Mouse (Mus musculus) gastrocnemius, postnatal 10 days (tissue): Measurements from ENCODE around the gene Ankrd52. TPM values are rescaled to one million over a fixed set of nuclear protein-coding genes. Genes with fewer than 3 reads are reported as not detected.
"Not testable (repeated sequence)": the region's sequence is repeated elsewhere in the genome, so short reads cannot be mapped to it uniquely, and the experiment has no call there.

ENCODE experiments used
- DNase-seq: peaks from one replicate; pipeline ENCODE4 v3.0.0; 2021; ENCODE audit warnings: mixed read lengths
- long read RNA-seq, 2 experiments: library from polyadenylated mRNA; stranded (forward); transcript quantifications; one replicate each; pipeline ENCODE4 v2.0.0; 2021
- total RNA-seq, 2 experiments: library from RNA; stranded (reverse); gene quantifications; 2 replicates each; pipeline ENCODE4 v1.2.3; 2021

Gene Ankrd52
- 10 to 100 TPM; 47.3 to 50.9 TPM for total RNA-seq
- long read RNA-seq, experiment 1, full-length matches to known transcripts: 2 of 6 reads
- long read RNA-seq, experiment 1, partial matches to known transcripts: 1 of 6 reads
- long read RNA-seq, experiment 1, other reads (novel, unspliced or antisense): 3 of 6 reads
- long read RNA-seq, experiment 2, full-length matches to known transcripts: 3 of 7 reads
- long read RNA-seq, experiment 2, partial matches to known transcripts: 0 of 7 reads
- long read RNA-seq, experiment 2, other reads (novel, unspliced or antisense): 4 of 7 reads

DNA sequence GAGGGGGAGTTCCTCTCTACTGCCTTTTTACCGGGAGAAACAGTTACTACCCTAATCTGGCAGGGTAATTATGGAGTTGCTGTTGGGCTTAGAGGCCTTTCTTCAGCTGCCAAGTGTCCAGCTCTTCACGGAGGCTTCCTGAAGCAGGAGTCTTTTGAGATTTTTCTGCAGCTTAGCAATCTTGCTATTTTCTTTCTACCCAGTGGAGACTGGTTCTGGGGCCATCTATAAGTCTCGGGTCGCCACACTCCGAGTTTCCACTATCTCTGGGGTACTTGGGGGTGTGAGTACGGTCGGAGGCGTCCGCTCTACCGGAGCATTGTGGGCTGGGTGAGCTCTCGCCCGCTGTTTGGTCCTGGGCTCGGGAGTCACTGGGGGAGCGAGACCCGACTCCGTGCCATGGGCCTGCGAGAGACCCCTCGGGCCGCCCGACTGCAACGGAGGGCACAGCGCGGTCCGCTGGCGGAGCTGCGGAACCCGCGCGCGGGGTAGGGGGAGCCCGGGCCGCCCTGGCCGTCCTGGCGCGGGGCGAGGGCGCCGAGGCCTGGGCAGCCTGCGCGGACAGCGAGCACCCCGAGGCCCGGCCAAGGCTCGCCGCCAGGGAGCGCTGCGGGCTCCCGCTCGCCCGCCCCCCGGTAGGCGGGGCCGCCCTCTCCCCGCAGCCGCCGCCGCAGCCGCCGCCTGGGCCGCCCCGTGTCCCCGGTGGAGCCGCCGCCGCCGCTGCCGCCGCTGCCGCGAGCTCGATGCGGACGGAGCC, at the start of gene Ankrd52:
Gene Ankrd52 (plus strand): TSS at position 661 of the 757 bp plus-strand sequence.
- DNase-seq: peak; percentile 95

DNA sequence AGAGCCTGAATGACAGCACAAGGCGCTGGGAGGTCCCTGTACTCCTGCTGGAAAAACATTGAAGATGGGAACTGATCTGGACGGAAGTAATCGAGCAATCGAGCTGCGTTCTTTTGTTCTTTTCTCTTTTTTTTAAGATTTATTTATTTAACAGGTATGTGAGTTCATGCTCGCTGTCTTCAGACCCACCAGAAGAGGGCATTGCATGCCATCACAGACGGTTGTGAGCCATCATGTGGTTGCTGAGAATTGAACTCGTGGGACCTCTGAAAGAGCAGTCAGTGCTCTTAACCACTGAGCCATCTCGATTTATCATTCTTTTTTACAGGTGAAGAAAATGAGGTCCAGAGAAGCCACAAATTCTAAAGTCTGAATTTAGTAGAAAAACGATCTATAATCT, 49.3 kb upstream of the Ankrd52 start:
- DNase-seq: no peak

DNA sequence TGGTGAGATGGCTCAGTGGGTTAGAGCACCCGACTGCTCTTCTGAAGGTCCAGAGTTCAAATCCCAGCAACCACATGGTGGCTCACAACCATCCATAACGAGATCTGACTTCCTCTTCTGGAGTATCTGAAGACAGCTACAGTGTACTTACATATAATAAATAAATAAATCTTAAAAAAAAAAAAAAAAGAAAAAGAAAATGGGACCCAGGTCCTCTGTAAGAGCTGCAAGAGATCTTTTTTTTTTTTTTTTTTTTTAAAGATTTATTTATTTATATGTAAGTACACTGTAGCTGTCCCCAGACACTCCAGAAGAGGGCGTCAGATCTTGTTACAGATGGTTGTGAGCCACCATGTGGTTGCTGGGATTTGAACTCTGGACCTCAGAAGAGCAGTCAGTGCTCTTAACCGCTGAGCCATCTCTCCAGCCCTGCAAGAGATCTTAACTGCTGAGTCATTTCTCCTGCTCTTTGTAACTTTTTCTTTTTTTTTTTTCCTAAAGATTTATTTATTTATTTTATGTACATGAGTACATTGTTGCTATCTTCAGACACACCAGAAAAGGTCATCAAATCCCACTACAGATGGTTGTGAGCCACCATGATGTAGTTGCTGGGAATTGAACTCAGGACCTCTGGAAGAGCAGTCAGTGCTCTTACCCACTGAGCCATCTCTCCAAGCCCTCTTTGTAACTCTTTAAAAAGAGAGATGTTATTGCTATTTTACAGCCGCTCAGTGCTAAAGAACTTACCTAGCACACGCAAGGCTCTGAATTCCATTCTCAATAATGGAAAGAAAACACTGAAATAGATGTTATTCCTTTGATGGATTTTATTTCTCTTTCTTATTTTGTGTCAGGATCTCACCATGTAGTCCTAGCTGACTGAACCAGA, 44.3 kb upstream of the Ankrd52 start:
- DNase-seq: not testable (repeated sequence)

DNA sequence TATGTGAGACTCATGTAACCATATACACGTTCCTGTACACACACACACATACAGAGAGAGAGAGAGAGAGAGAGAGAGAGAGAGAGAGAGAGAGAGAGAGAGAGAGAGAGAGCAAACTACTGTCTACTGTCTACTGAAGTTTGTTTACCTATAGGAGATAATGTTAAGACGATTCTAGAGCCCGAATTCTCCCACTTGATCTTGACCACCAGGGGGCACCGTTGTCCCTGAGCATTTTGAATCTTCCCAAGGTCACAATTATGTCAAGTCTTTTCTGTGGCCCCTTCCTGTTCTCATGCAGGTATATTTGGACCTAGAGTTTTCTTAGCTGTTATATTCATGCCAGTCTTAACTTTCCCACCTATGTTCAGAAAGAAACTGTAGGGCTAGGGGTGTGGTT, 41.3 kb upstream of the Ankrd52 start:
- DNase-seq: peak; percentile 80

DNA sequence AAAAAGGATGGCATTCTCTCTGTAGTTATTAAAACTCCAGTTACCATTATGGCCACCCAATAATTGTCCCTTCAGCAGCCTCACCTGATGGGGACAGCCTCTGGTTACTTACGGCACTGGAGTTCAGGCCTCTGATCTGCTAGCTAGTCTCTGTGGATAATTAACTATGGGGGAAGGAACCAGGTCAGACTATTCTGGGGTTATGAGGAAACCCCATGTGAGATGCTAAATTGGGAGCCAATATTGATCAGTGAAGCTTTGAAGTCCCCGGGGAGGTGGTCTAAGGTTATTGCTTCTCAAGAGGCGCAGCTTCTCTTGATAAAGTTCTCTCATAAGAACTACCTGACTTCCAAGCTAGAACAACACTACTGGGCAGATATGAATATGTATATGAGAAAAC, 40.7 kb upstream of the Ankrd52 start:
- DNase-seq: no peak

DNA sequence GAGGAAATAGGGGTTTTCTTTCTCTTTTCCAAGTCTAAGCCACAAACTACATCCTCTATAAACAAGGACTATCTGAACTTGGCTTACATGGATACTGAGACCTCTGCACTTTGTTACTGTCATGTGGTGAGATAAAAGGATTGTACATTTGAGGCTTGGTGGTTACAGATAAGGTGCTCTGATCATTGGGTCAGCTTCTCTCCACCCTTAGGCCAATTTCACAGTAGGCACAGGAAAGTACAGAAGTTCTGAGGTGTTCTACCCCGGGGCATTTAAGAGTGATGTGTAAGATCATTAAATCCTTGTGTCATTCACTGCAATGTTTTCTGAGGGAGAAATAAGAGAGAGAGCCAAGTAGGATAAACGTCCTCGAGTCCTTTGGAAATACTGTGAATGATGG, 40.3 kb upstream of the Ankrd52 start:
- DNase-seq: no peak

DNA sequence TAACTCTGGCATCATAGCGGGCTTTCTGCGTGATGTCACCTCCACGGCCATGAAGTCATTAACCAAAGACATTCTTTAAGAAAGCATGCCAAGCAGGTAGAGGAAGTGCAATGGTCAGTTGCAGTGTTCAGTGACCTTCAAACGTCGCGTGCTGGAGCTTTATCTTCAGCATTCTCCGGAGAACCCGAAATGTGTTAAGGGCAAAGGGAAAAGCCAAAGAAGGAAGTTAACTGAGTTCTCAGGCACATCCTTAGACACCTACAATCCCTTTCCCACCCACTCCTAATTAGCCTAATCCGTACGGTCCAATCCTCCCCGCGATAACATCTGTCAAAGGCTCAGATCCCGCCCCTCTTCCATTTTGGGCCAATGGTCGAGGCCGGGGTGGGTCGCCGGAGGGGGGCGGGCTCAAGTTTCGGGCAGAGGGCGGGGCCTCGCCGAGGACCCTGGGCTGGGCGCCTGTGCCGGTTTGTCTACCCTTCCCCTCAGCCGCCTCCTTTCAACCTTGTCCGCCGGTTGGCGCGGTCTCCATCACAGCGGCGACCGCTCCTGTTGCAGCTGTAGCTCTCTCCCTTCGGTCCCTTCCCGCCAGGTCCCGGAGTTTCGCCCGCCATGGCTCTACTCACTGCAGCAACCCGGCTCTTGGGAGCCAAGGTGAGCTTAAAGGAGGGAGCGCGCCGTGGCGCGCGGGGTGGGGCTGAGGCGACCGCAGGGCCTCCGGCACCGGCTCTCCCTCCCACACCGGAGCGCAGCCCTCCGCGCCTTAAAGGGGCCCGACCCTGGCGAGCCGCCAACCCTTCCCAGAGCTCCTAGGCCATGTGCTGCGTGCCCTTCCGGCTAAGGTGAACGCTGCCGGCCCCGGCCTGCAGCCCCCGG, 39.4 kb upstream of the Ankrd52 start, which contains the start of gene Cs:
Gene Cs (plus strand): TSS at position 429 of the 876 bp plus-strand sequence.
- peak; percentile 97 for DNase-seq

DNA sequence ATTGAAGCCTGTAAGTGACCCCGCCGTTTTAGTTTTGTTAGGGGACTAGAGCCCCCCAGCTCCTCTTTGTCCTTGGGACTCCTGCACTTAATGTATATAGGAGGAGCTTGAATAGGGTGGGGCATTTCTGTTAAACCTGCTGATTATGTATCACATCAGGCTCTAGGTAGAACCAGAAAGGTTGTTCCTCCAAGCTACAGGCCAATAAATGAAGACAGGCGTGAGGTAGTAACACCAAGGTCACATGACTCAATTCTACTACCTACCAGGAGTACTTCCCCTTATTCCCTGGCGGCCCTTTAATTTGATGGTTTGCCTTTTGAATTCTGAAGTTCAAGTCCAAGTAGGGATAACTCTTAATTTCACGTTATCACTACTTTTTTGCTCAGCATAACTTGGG, 38.5 kb upstream of the Ankrd52 start:
- no peak for DNase-seq

DNA sequence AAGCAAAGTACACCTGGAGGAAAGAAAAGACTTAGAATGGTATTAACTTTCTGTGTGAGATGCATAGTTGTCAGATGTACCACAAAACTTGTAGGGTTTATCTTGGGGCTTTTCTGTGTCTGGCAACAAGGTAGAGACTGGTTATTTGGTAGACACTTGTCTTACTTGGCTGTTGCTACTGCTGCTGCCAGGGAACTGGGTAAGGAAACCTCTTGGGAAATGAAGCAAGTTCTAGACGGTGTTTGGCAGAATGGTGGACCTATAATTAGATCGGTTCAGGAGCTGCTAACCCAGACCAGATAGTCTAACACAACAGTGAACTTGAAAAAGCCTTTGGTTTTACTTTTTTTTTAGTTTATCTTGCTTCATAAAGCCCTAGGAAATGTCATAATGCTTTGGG, 38.0 kb upstream of the Ankrd52 start:
- no peak for DNase-seq

DNA sequence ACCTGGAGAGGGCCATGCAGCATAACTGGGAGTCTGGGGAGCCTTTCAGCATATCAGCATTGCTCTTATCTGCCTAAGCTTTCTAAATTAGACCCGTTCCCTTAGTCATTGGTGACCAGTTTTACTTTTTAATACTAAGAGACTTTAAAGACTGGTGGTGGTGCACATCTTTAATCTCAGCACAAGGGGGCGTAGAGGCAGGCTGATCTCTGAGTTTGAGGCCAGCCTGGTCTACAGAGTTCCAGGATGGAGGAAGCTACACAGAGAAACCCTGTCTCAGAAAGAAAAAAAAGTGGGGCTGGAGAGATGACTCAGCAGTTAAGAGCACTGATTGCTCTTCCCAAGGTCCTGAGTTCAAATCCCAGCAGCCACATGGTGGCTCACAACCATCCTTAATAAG, 36.7 kb upstream of the Ankrd52 start:
- no peak for DNase-seq

DNA sequence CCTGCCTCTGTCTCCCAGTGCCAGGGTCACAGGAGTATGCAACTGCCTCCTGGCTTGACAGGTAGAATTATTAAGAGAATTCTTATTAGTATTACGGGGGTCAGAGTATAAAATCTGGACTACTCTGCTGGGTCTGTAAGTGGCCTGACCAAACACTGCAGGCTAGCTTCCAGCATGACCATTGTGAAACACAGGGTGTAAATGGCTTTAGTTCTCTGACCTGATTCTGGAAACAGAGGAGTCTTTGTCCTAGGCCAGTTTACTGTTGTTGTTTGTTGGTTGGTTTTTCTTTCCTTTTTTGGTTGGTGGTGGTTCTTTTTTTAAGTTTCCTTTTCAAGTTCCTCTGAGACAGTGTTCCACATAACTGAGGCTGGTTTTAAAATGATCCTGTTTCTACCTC, 33.5 kb upstream of the Ankrd52 start:
- no peak for DNase-seq

DNA sequence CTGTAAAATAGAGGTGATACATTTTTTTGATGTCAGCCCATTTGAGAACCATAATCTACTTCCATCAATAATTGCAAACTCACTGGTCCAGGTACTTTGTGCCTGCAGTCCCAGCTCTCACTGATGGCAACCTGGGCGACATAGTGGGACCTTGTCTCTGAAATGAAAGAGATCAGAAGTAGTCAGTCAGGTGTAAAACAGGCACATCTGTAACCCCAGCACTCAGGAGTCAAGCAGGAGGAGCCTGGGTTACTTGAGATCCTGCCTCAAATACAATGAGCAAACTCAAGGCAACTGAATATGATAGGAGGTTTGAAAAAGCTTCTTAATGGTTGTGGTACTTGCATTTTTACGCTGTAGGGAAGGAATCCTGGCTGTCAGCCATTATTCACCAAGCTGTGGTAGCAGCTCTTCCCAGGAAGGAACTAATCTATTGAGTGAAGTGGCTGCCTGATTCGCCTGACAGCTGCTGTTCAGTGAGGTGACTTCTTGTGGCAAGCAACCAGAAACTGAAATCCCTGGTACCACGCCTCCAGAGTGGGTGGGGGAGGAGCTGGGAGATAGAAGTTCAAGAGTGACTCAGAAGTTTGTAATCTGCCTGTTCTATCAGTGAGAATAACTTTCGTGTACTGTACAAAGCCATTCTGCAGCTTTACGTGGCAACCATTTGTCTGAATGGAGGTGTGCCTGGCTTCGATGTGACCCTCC, 32.2 kb upstream of the Ankrd52 start:
- DNase-seq: peak; percentile 60

DNA sequence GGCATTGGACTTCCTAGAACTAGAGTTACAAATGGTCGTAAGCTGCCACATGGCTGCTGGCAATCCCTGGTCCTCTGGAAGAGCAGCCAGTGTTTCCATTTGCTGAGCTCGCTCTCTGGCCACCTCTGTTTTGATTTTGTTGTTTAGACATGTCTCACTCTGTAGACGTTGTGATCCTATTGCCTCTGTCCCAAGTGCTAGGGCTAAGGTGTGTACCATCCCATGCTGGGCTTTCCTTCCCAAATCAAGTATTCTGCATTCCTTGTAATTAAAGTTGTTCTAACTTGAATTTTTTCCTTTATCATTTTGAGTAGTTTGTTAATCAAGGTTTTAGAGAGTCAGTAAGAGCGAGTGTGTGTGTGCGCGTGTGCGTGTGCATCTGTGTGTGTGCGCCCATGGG, 29.4 kb upstream of the Ankrd52 start:
- no peak for DNase-seq

DNA sequence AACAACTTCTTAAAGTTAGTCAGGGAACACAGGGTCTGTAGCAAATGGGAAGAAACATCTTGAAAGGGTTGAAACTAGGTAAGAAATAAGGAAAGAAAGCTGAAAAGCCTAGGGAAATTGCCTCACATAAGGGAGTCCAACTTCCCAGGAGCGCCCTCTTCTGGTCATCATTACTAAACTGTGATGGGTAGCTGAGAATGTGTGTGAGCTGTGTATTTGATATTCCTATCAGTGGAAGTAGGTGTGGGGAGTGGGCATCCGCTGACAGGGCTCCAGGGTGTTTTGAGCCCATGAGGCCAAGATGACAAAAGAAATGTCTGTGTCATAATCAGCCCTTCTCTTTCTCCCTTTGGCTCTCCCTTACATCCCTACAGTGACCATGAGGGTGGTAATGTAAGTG, 18.1 kb upstream of the Ankrd52 start:
- peak; percentile 62 for DNase-seq

DNA sequence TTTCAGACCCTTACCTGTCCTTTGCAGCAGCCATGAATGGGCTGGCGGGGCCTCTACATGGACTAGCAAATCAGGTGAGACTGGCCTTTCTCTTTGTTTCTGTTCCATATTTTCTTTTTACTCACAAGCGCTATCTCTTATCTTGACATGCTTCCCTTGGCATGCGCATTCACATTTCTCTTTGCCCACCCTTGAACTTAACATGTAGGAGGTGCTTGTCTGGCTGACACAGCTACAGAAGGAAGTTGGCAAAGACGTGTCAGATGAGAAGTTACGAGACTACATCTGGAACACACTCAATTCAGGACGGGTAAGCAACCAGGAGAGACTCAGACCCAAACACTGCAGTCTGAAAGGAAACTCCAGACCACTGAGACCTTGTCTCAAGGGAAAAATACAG, 17.7 kb upstream of the Ankrd52 start:
- no peak for DNase-seq

DNA sequence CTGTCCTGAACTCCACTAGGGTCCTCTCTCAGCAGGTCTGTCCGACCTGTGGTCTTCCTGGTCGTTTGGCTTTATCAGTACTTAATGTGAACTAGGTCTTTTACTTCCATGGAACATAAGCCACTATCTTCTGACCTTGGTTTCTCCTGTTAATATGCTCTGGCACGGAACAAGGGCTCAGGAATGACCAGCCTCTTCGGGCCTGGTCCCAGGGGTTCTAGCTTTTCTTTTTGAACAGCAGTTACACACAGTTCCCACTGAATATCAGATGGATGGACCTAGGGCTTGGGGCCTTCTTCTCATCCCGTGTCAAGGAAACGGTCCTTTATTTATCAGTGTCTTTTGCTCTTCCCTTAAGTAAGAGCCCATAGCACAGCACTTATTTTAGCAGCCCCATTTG, 15.1 kb upstream of the Ankrd52 start:
- DNase-seq: no peak

DNA sequence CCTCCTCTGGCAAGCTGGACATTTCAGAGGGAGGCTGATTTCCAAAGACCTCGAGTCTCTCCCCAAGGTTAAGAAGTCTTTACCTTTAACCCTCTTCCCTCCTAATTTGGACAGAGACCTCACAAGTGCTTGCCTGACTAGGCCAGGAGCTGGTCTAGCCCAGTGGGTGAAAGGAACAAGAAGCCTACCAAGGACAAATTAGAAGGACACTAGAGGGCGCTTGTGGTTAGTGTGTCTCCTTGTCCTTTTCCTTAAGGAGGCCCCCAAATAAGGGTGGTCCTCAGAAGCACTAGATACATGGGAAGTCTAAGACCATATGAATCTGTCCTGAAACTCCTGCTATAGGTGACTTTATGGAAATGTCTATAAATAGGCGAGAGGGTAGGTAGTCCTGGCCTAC, 14.3 kb upstream of the Ankrd52 start:
- DNase-seq: no peak

DNA sequence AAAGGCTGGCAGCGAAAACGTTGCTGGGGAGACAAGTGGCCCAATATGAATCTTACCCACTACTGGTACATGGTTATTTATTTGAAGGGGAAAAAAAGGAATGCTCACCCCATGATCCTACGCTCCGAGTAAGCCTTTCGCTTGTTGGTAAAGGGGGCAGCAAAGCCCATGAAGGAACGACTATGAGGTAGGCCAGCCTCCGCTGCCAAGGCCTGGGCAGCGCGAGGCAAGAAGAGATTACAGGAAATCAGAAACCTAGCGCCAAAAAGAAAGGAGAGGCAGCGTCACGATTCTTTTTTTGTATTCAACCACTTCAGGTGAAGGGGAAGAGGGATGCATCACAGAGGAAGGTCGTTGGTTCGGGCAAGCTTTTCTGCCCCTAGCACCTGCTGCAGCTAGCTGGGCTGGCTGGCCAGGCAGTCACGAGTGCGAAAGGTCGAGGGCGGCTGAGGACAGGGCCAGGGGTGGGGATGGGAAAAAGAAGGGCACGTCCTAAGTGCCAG, 9.0 kb upstream of the Ankrd52 start:
- no peak for DNase-seq

DNA sequence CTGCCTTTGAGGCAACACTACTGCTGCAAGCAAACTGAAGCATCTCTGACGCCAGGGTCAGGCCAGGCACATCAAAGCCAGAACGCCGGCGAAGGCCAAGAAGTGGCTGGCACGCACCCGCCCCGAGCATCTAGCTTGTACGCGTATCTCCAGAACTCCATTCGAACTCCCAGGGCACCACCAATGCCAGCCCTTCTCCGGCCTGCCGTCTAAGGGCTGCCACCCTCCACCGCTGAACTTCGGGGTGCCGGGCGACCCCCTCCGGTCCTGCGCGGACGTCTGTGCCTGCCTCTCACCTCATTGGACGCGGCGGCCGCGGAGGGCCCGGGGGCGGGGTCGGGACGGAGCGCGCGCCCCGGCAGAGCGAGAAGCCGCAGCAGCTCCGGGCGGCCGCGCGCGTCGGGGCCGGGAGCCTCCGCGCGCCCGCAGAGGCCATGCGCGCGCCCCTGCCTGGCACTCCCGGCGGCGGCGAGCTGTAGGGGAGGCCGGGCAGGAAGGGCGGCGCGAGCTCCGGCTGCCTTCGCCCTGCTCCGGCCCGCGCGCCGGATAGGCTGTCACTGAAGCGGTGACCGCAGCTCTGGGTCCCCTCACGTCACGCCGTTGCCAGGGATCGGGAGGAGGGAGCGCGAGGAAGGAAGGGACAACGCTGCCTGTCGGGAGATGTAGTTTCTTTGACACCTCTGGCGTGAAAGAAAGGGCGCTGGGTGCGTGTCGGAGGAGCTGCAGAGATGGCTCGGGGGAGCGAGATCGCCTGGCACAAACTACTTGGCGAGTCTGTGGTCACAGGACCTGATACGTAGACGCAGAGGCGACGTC, 8.3 kb upstream of the Ankrd52 start, which contains the start of gene Coq10a:
Gene Coq10a (minus strand): TSS at position 596 of the 816 bp plus-strand sequence.
- DNase-seq: peak; percentile 89

DNA sequence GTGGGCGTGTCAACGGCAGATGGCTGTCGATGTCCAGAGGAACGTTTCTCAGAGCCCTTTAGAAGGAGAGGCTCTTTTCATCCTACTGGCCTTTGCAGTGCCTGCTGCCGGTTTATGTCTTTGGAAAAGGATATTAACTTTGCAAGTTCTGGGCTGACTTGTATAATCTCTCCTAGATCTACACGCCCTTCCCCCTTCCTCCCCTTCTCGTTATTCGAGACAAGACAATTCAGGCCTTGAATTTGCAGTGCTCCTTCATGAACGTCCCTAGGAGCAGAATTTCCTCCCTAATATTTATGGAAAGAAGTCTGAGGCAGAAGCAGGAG, 7.7 kb upstream of the Ankrd52 start:
- DNase-seq: no peak
